Mouse (Mus musculus) heart, postnatal 14 days (tissue): ENCODE measurements at regions not wholly inside any gene's neighbourhood (a gene's known extent, or its start where the extent isn't known, plus 50 kb on each side); places are given as distances from the start of the nearest gene placed in this dataset.

Experiments
- DNase-seq, 2 experiments: peaks; one replicate each; pipeline ENCODE4 v3.0.0; 2021 to 2022
- intact Hi-C: fragments of 180-260 bp; cut with DNase I; formaldehyde crosslinking; loops from one replicate; pipeline ENCODE4 v1.15.1; 2025

GRCm38 (mm10) chr5:35165993-35166392 lies 60.4 kb upstream of the Lrpap1 start:
- intact Hi-C loops: no loop called here
- no peak for DNase-seq

GRCm38 (mm10) chr5:35165459-35165858 lies 59.9 kb upstream of the Lrpap1 start:
- intact Hi-C loops: no loop called here
- no peak for DNase-seq

- DNase-seq: no peak
- intact Hi-C loops: no loop called here
These were observed 57.0 kb upstream of the Lrpap1 start for GRCm38 (mm10) chr5:35162607-35163006.

- intact Hi-C loops: no loop called here
- no peak for DNase-seq
These were observed 56.6 kb upstream of the Lrpap1 start for GRCm38 (mm10) chr5:35162120-35162519.

- intact Hi-C loops: no loop called here
- DNase-seq: no peak
These were observed 55.6 kb upstream of the Lrpap1 start for GRCm38 (mm10) chr5:35160929-35161815.

- intact Hi-C loops: no loop called here
- DNase-seq: no peak
These were observed 54.3 kb upstream of the Lrpap1 start for GRCm38 (mm10) chr5:35159854-35160253.

- no peak for DNase-seq
- intact Hi-C loops: no loop called here
These were observed 53.7 kb upstream of the Lrpap1 start for GRCm38 (mm10) chr5:35159178-35159661.

GRCm38 (mm10) chr5:35158346-35159047 lies 52.9 kb upstream of the Lrpap1 start:
- intact Hi-C loops: no loop called here
- DNase-seq: no peak

- no peak for DNase-seq
- intact Hi-C loops: no loop called here
These were observed 50.8 kb upstream of the Lrpap1 start for GRCm38 (mm10) chr5:35156371-35156770.

- intact Hi-C loops: no loop called here
- DNase-seq: no peak
These were observed 50.2 kb upstream of the Lrpap1 start for GRCm38 (mm10) chr5:35155717-35156116.
